Mouse (Mus musculus): ENCODE results near the gene 2310022A10Rik.

- TF ChIP-seq CTCF (IDR thresholded peaks at IDR 0.05; ENCODE audit: borderline replicate concordance, insufficient read depth, low read length) (no peak), POLR2A (IDR thresholded peaks at IDR 0.05; ENCODE audit: low read depth, low read length) (no peak)
Measured at GRCm38 (mm10) chr7:27621028-27621427, 68.0 kb downstream of the 2310022A10Rik start.

Measured in embryonic fibroblast, embryonic 13.5 days (primary cell).